Mouse (Mus musculus) liver, adult 2 months (tissue): ENCODE data around the gene Sh3pxd2a. TPM values are rescaled to one million over a fixed set of nuclear protein-coding genes. Genes with fewer than 3 reads are reported as not detected.

Experiments used
- DNase-seq: peaks from one replicate; pipeline ENCODE4 v3.0.0-alpha.2; 2011; ENCODE audit warnings: low read depth, low spot score; ENCODE audit errors: extremely low read depth
- H3K27ac ChIP-seq: fragments of 200-500 bp; replicated peaks from 2 replicates; pipeline ENCODE4 v1.5.1; 2012; ENCODE audit warnings: low read depth, mild to moderate bottlenecking, control low read depth, inconsistent platforms, low read length; ENCODE audit not compliant: insufficient read depth
- H3K27me3 ChIP-seq: fragments of 200-500 bp; 2 replicates; pipeline ENCODE4 v1.6.1; 2012; ENCODE audit warnings: mild to moderate bottlenecking, moderate library complexity, low read length, inconsistent platforms; ENCODE audit not compliant: control insufficient read depth, insufficient read depth
- H3K36me3 ChIP-seq: fragments of 200-500 bp; 2 replicates; pipeline ENCODE4 v1.6.1; 2012; ENCODE audit warnings: low read length, inconsistent platforms; ENCODE audit not compliant: control insufficient read depth, insufficient read depth
- H3K4me1 ChIP-seq: fragments of 200-500 bp; 2 replicates; pipeline ENCODE4 v1.6.1; 2011; ENCODE audit warnings: low read length; ENCODE audit not compliant: control insufficient read depth, insufficient read depth
- H3K4me3 ChIP-seq: fragments of 200-500 bp; 2 replicates; pipeline ENCODE4 v1.5.1; 2011; ENCODE audit warnings: low read depth, mild to moderate bottlenecking, control low read depth, low read length, moderate library complexity; ENCODE audit not compliant: insufficient read depth
- H3K79me2 ChIP-seq: fragments of 200-500 bp; 2 replicates; pipeline ENCODE4 v1.6.1; 2012; ENCODE audit warnings: inconsistent platforms, mild to moderate bottlenecking, low read length, moderate library complexity; ENCODE audit not compliant: control insufficient read depth, insufficient read depth
- H3K9ac ChIP-seq: fragments of 200-500 bp; 2 replicates; pipeline ENCODE4 v1.6.1; 2012; ENCODE audit warnings: low read depth, mild to moderate bottlenecking, control low read depth, inconsistent platforms, low read length
- CTCF ChIP-seq: fragments of 200-500 bp; IDR thresholded peaks from 2 replicates; pipeline ENCODE4 v1.5.1; 2011; ENCODE audit warnings: low read depth, low read length, control low read depth
- POLR2A ChIP-seq: fragments of 200-500 bp; IDR thresholded peaks from 2 replicates; pipeline ENCODE4 v1.6.1; 2011; ENCODE audit warnings: low read length, control low read depth; ENCODE audit not compliant: insufficient read depth; ENCODE audit errors: extremely low read depth
- WGBS: fragments of 180-500 bp; shearing (Covaris S2); methylation state at CpG from one replicate; pipeline ENCODE4 v1.1.7; 2018; 5-methylcytosine and 5-hydroxymethylcytosine counted together
- polyA plus RNA-seq: library from polyadenylated mRNA; depleted of rRNA; stranded (reverse); fragments of >200 nt; gene quantifications from 2 replicates; pipeline ENCODE4 v1.2.3, GENCODE M21; 2012
- total RNA-seq: library from RNA; depleted of rRNA; stranded (reverse); fragments of >200 nt; gene quantifications from 2 replicates; pipeline ENCODE4 v1.2.3, GENCODE M21; 2014

The Sh3pxd2a gene
- total and polyA plus RNA-seq, 2 experiments: 4.2 to 10.0 TPM

DNA sequence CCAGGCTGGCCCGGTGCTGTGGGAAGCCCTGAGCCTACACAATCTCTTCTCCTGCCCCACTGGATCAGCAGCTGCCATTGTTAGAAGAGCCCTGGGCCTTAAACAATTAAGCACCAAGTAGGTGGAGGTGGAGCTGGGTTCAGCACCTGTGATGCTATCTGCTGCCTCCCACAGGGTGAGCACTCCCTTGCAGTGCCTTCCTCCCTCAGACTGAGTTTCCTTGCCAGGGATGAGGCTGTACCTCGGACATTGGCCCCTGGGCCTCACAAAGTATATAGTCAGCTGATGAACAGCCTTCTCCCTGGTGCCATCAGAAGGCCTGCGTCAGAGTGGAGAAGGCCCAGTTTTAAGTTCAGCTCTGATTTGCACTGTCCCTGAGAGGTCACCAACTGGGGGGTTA, 106.9 kb downstream of the Sh3pxd2a start:
- H3K27me3 ChIP-seq: no peaks in the 10 kb centered on the region
- DNase-seq: peak; percentile 44
- 39% methylated on average over 3 of the region's 3 CpGs for WGBS
- H3K4me3 ChIP-seq: no peak overlapping the region
- no peak overlapping the region for H3K27ac ChIP-seq
- no peaks in the 10 kb centered on the region for H3K36me3 ChIP-seq
- no peaks in the 10 kb centered on the region for H3K4me1 ChIP-seq
- H3K79me2 ChIP-seq: 0 out of 2 replicates have a peak, but pooled peaks cover 5% of the 10 kb centered on the region
- no peak overlapping the region for H3K9ac ChIP-seq
- TF ChIP-seq CTCF: no peak
- no peak for TF ChIP-seq POLR2A

GRCm38 (mm10) chr19:47356188-47356857, 107.9 kb downstream of the Sh3pxd2a start:
- H3K36me3 ChIP-seq: no peaks in the 10 kb centered on the region
- H3K27ac ChIP-seq: no peak overlapping the region
- DNase-seq: peak; percentile 57
- H3K79me2 ChIP-seq: peaks cover 5% of the 10 kb centered on the region; the same call in 1 of the 2 replicates
- WGBS: 30% methylated on average over 6 of the region's 6 CpGs
- H3K27me3 ChIP-seq: no peaks in the 10 kb centered on the region
- no peaks in the 10 kb centered on the region for H3K4me1 ChIP-seq
- TF ChIP-seq CTCF (peak; percentile 53), POLR2A (no peak)
- H3K9ac ChIP-seq: no peak overlapping the region
- H3K4me3 ChIP-seq: no peak overlapping the region

GRCm38 (mm10) chr19:47354456-47354855, 109.7 kb downstream of the Sh3pxd2a start:
- TF ChIP-seq POLR2A (no peak), CTCF (no peak)
- H3K27me3 ChIP-seq: no peaks in the 10 kb centered on the region
- WGBS: 99% methylated on average over 8 of the region's 8 CpGs

GRCm38 (mm10) chr19:47349043-47349442, 115.2 kb downstream of the Sh3pxd2a start:
- no peak overlapping the region for H3K27ac ChIP-seq
- TF ChIP-seq CTCF (no peak), POLR2A (no peak)
- no peaks in the 10 kb centered on the region for H3K4me1 ChIP-seq
- H3K9ac ChIP-seq: no peak overlapping the region
- H3K79me2 ChIP-seq: peaks cover 7% of the 10 kb centered on the region; the same call in 1 of the 2 replicates
- WGBS: 89% methylated on average over 8 of the region's 8 CpGs
- H3K27me3 ChIP-seq: no peaks in the 10 kb centered on the region
- no peak for DNase-seq
- no peak overlapping the region for H3K4me3 ChIP-seq
- no peaks in the 10 kb centered on the region for H3K36me3 ChIP-seq

More at GRCm38 (mm10) chr19:47354456-47354855, 109.7 kb downstream of the Sh3pxd2a start:
- H3K27ac ChIP-seq: no peak overlapping the region
- peaks cover 5% of the 10 kb centered on the region; the same call in 1 of the 2 replicates for H3K79me2 ChIP-seq
- H3K36me3 ChIP-seq: no peaks in the 10 kb centered on the region
- H3K4me3 ChIP-seq: no peak overlapping the region
- H3K4me1 ChIP-seq: no peaks in the 10 kb centered on the region
- no peak for DNase-seq
- no peak overlapping the region for H3K9ac ChIP-seq

GRCm38 (mm10) chr19:47348395-47349016, 115.7 kb downstream of the Sh3pxd2a start:
- Histone ChIP-seq H3K27ac (no peak overlapping the region), H3K4me3 (no peak overlapping the region), H3K36me3 (no peaks in the 10 kb centered on the region), H3K79me2 (peaks cover 3% of the 10 kb centered on the region; the same call in 1 of the 2 replicates), H3K9ac (no peak overlapping the region), H3K4me1 (no peaks in the 10 kb centered on the region), H3K27me3 (no peaks in the 10 kb centered on the region)
- 83% methylated on average over 14 of the region's 14 CpGs for WGBS
- no peak for DNase-seq
- TF ChIP-seq POLR2A (no peak), CTCF (no peak)

GRCm38 (mm10) chr19:47347021-47347643, 117.1 kb downstream of the Sh3pxd2a start:
- no peaks in the 10 kb centered on the region for H3K36me3 ChIP-seq
- H3K27ac ChIP-seq: no peak overlapping the region
- no peaks in the 10 kb centered on the region for H3K27me3 ChIP-seq
- H3K4me1 ChIP-seq: no peaks in the 10 kb centered on the region
- TF ChIP-seq POLR2A: no peak
- no peak for TF ChIP-seq CTCF
- no peak for DNase-seq
- H3K79me2 ChIP-seq: peaks cover 3% of the 10 kb centered on the region; the same call in 1 of the 2 replicates
- WGBS: 89% methylated on average over 7 of the region's 7 CpGs
- H3K9ac ChIP-seq: no peak overlapping the region
- no peak overlapping the region for H3K4me3 ChIP-seq
